Mouse (Mus musculus) hindbrain, embryonic 16.5 days (tissue): ENCODE data around the gene Srp9. TPM values are rescaled to one million over a fixed set of nuclear protein-coding genes. Genes with fewer than 3 reads are reported as not detected.

Experiments used
- ATAC-seq: fragments of 200-750 bp; cut with Nextera tagmentation; 2 replicates; pipeline ENCODE4 v1.8.0; 2017; ENCODE audit warnings: moderate TSS enrichment, moderate library complexity
- H3K27ac ChIP-seq: fragments of 300-500 bp; sonication (generic); 2 replicates; pipeline ENCODE4 v1.5.1; 2014; ENCODE audit warnings: low read depth, mild to moderate bottlenecking, control low read depth, low read length, moderate library complexity
- H3K27me3 ChIP-seq: fragments of 300-500 bp; sonication (generic); replicated peaks from 2 replicates; pipeline ENCODE4 v1.6.1; 2014; ENCODE audit warnings: low read length; ENCODE audit not compliant: control insufficient read depth, insufficient read depth
- H3K36me3 ChIP-seq: fragments of 300-500 bp; sonication (generic); 2 replicates; pipeline ENCODE4 v1.6.1; 2014; ENCODE audit warnings: mild to moderate bottlenecking, low read length, moderate library complexity, mixed read lengths; ENCODE audit not compliant: control insufficient read depth, insufficient read depth
- H3K4me1 ChIP-seq: fragments of 300-500 bp; sonication (generic); 2 replicates; pipeline ENCODE4 v1.6.1; 2014; ENCODE audit warnings: low read depth, low read length; ENCODE audit not compliant: control insufficient read depth, insufficient read depth
- H3K4me2 ChIP-seq: fragments of 300-500 bp; sonication (generic); 2 replicates; pipeline ENCODE4 v1.6.1; 2014; ENCODE audit warnings: mild to moderate bottlenecking, low read length, control low read depth, moderate library complexity
- H3K4me3 ChIP-seq: fragments of 300-500 bp; sonication (generic); 2 replicates; pipeline ENCODE4 v1.5.1; 2014; ENCODE audit warnings: mild to moderate bottlenecking, low read length, control low read depth, moderate library complexity
- H3K9ac ChIP-seq: fragments of 300-500 bp; sonication (generic); 2 replicates; pipeline ENCODE4 v1.6.1; 2014; ENCODE audit warnings: low read depth, mild to moderate bottlenecking, control low read depth, low read length, moderate library complexity
- H3K9me3 ChIP-seq: fragments of 300-500 bp; sonication (generic); 2 replicates; pipeline ENCODE4 v1.6.1; 2014; ENCODE audit warnings: mild to moderate bottlenecking, low read length, moderate library complexity; ENCODE audit not compliant: control insufficient read depth
- WGBS: fragments of 180-500 bp; shearing (Covaris S2); extraction: QIAGEN DNeasy Blood & Tissue Kit; methylation state at CpG from one replicate; pipeline ENCODE4 v1.1.7; 2014; 5-methylcytosine and 5-hydroxymethylcytosine counted together
- polyA plus RNA-seq: library from polyadenylated mRNA; unstranded; fragments of >200 nt; fragmentation: Nextera tagmentation; extraction: Ambion mirVana; gene quantifications from 2 replicates; pipeline ENCODE4 v1.2.1, GENCODE M21; 2015

Srp9 gene
- polyA plus RNA-seq, 1 experiment from 2014 or later, result 134 TPM

- ATAC-seq, result 0 out of 2 replicates have a peak, but pooled peaks have one; percentile 17
- WGBS, result 71% methylated on average over 14 of the region's 14 CpGs
- Histone ChIP-seq H3K9me3 (no peaks in the 10 kb centered on the region), H3K4me1 (peaks cover 10% of the 10 kb centered on the region), H3K9ac (no peak overlapping the region), H3K27me3 (no peaks in the 10 kb centered on the region), H3K36me3 (no peaks in the 10 kb centered on the region), H3K27ac (no peak overlapping the region), H3K4me3 (no peak overlapping the region), H3K4me2 (no peak overlapping the region)
Measured at GRCm38 (mm10) chr1:182111386-182112317, 12.9 kb upstream of the Srp9 start.

- Histone ChIP-seq H3K27me3 (no peaks in the 10 kb centered on the region), H3K4me2 (no peak overlapping the region), H3K4me1 (peaks cover 10% of the 10 kb centered on the region), H3K36me3 (no peaks in the 10 kb centered on the region), H3K9ac (no peak overlapping the region), H3K4me3 (no peak overlapping the region), H3K9me3 (no peaks in the 10 kb centered on the region), H3K27ac (no peak overlapping the region)
- ATAC-seq, result no peak
- 93% methylated on average over 15 of the region's 15 CpGs for WGBS
Measured at GRCm38 (mm10) chr1:182112385-182112784, 12.2 kb upstream of the Srp9 start.

GRCm38 (mm10) chr1:182113131-182113530, 11.4 kb upstream of the Srp9 start:
- no peak overlapping the region for H3K4me2 ChIP-seq
- ATAC-seq, result no peak
- H3K27ac ChIP-seq, result no peak overlapping the region

GRCm38 (mm10) chr1:182113587-182114500, 10.7 kb upstream of the Srp9 start:
- no peaks in the 10 kb centered on the region for H3K9me3 ChIP-seq
- no peaks in the 10 kb centered on the region for H3K36me3 ChIP-seq
- 15% methylated on average over 19 of the region's 19 CpGs for WGBS
- H3K4me2 ChIP-seq, result 0 out of 2 replicates have a peak overlapping the region, but pooled peaks have one; percentile 13
- no peak overlapping the region for H3K4me3 ChIP-seq
- no peak overlapping the region for H3K9ac ChIP-seq
- no peaks in the 10 kb centered on the region for H3K27me3 ChIP-seq
- no peak overlapping the region for H3K27ac ChIP-seq
- ATAC-seq, result 0 out of 2 replicates have a peak, but pooled peaks have one; percentile 45
- H3K4me1 ChIP-seq, result peaks cover 10% of the 10 kb centered on the region

More at GRCm38 (mm10) chr1:182113131-182113530, 11.4 kb upstream of the Srp9 start:
- Histone ChIP-seq H3K9me3 (no peaks in the 10 kb centered on the region), H3K27me3 (no peaks in the 10 kb centered on the region), H3K36me3 (no peaks in the 10 kb centered on the region), H3K4me1 (peaks cover 10% of the 10 kb centered on the region), H3K9ac (no peak overlapping the region), H3K4me3 (no peak overlapping the region)
- 90% methylated on average over 11 of the region's 11 CpGs for WGBS

- Histone ChIP-seq H3K4me3 (no peak overlapping the region), H3K4me1 (peaks cover 10% of the 10 kb centered on the region), H3K9me3 (no peaks in the 10 kb centered on the region), H3K27me3 (no peaks in the 10 kb centered on the region), H3K9ac (no peak overlapping the region), H3K27ac (no peak overlapping the region), H3K4me2 (no peak overlapping the region), H3K36me3 (no peaks in the 10 kb centered on the region)
- WGBS, result 27% methylated on average over 5 of the region's 5 CpGs
- ATAC-seq, result no peak
Measured at GRCm38 (mm10) chr1:182115197-182115596, 9.3 kb upstream of the Srp9 start.

- WGBS, result 44% methylated on average over 7 of the region's 7 CpGs
Measured at GRCm38 (mm10) chr1:182115651-182116408, 8.7 kb upstream of the Srp9 start.

GRCm38 (mm10) chr1:182122413-182122812, 2.1 kb upstream of the Srp9 start:
- 87% methylated on average over 4 of the region's 4 CpGs for WGBS
- Histone ChIP-seq H3K4me3 (no peak overlapping the region), H3K36me3 (no peaks in the 10 kb centered on the region), H3K27ac (no peak overlapping the region), H3K4me1 (peaks cover 12% of the 10 kb centered on the region), H3K27me3 (no peaks in the 10 kb centered on the region), H3K9me3 (no peaks in the 10 kb centered on the region), H3K9ac (no peak overlapping the region), H3K4me2 (no peak overlapping the region)
- ATAC-seq, result no peak

More at GRCm38 (mm10) chr1:182115651-182116408, 8.7 kb upstream of the Srp9 start:
- Histone ChIP-seq H3K27ac (no peak overlapping the region), H3K4me3 (no peak overlapping the region), H3K36me3 (no peaks in the 10 kb centered on the region), H3K9me3 (no peaks in the 10 kb centered on the region), H3K27me3 (no peaks in the 10 kb centered on the region), H3K4me1 (peaks cover 10% of the 10 kb centered on the region), H3K4me2 (no peak overlapping the region), H3K9ac (no peak overlapping the region)
- ATAC-seq, result peak; percentile 68

GRCm38 (mm10) chr1:182124924-182125368, 409 bp downstream of the Srp9 start:
- H3K4me3 ChIP-seq, result peak overlapping the region; percentile 90
- ATAC-seq, result peak; percentile 92
- H3K36me3 ChIP-seq, result no peaks in the 10 kb centered on the region
- H3K9me3 ChIP-seq, result no peaks in the 10 kb centered on the region
- H3K27ac ChIP-seq, result peak overlapping the region; percentile 84
- H3K4me2 ChIP-seq, result peak overlapping the region; percentile 77
- WGBS, result under 1% methylated on average over 33 of the region's 33 CpGs
- H3K9ac ChIP-seq, result peak overlapping the region; percentile 77
- peaks cover 12% of the 10 kb centered on the region for H3K4me1 ChIP-seq
- H3K27me3 ChIP-seq, result no peaks in the 10 kb centered on the region
